Mouse (Mus musculus): ENCODE results near the gene Padi4.

GRCm38 (mm10) chr4:140789983-140790382 lies 15.9 kb upstream of the Padi4 start:
- TF ChIP-seq CTCF (IDR thresholded peaks at IDR 0.05; ENCODE audit: low read depth, low read length) (no peak), POLR2A (IDR thresholded peaks at IDR 0.05; ENCODE audit: borderline replicate concordance, low read depth, low read length) (no peak)
